ENCODE assay signal across 25 mouse cellular contexts in genomic region chr13:33083834-33084233, GRCm38 (mm10). TPM values are rescaled to one million over a fixed set of nuclear protein-coding genes. Genes with fewer than 3 reads are reported as not detected.
"Had no signal": no experiment of that assay in that cellular context is flagged by ENCODE, and none has a peak within 500 bp of the region (broad histone marks: within the 10 kb centered on the region; RNA-seq: fewer than 3 reads in every experiment).

No protein-coding gene starts in this region.

- H3K4me1 ChIP-seq: liver, embryonic 13.5 days; neural tube, embryonic 12.5 days had no signal

- ATAC-seq: intestine, postnatal 0 days; midbrain, embryonic 15.5 days had no signal

- H3K9me3 ChIP-seq: liver, embryonic 13.5 days; midbrain, embryonic 15.5 days; stomach, embryonic 15.5 days had no signal

- H3K4me3 ChIP-seq: liver, embryonic 13.5 days; midbrain, embryonic 12.5 days; midbrain, embryonic 15.5 days; neural tube, embryonic 12.5 days; stomach, embryonic 15.5 days had no signal

- H3K36me3 ChIP-seq: liver, embryonic 13.5 days; midbrain, embryonic 12.5 days; midbrain, embryonic 15.5 days; neural tube, embryonic 12.5 days; stomach, embryonic 15.5 days had no signal

- H3K27me3 ChIP-seq: liver, embryonic 13.5 days; midbrain, embryonic 15.5 days; neural tube, embryonic 12.5 days; stomach, embryonic 15.5 days had no signal

- DNase-seq: kidney, adult 2 months; kidney, postnatal 25 days; liver, embryonic 13.5 days; lung, embryonic 14.5 days; lung, postnatal 10 days; lung, postnatal 36 days; retina, postnatal 1 day; right cerebral cortex, postnatal 25 days; spleen, adult 18-20 months; thymus, postnatal 25 days had no signal

- H3K4me2 ChIP-seq: liver, embryonic 13.5 days; lung, embryonic 14.5 days; midbrain, embryonic 12.5 days; midbrain, embryonic 15.5 days; neural tube, embryonic 12.5 days; stomach, embryonic 15.5 days had no signal

- H3K27ac ChIP-seq: kidney, postnatal 0 days; liver, embryonic 13.5 days; midbrain, embryonic 12.5 days; midbrain, embryonic 15.5 days; neural tube, embryonic 12.5 days; stomach, embryonic 15.5 days had no signal

- H3K9ac ChIP-seq: liver, embryonic 13.5 days; lung, embryonic 14.5 days; midbrain, embryonic 12.5 days; midbrain, embryonic 15.5 days; neural tube, embryonic 12.5 days; stomach, embryonic 15.5 days had no signal

RNA-seq across cellular contexts. Expression of gene Serpinb1b, which starts 5.5 kb away (rescaled TPM):
- total RNA-seq: neutrophil, adult 5-6 weeks had no signal
- polyA plus RNA-seq: kidney, adult 2 months; kidney, embryonic 14.5 days; kidney, postnatal 0 days; limb, embryonic 11.5 days; liver, adult 2 months; liver, embryonic 13.5 days; liver, embryonic 16.5 days; neural tube, embryonic 12.5 days had no signal

RNA-seq across cellular contexts. Expression of gene Serpinb9b, which starts 56.6 kb away (rescaled TPM):
- total RNA-seq: layer of hippocampus, adult 8-10 months; layer of hippocampus, postnatal 10 days; left cerebral cortex, postnatal 10 days; left cerebral cortex, postnatal 36 days; liver, adult 2 months had no signal
- polyA plus RNA-seq: kidney, embryonic 14.5 days; limb, embryonic 11.5 days; liver, embryonic 13.5 days; stomach, embryonic 15.5 days had no signal
